In the genomic region with DNA sequence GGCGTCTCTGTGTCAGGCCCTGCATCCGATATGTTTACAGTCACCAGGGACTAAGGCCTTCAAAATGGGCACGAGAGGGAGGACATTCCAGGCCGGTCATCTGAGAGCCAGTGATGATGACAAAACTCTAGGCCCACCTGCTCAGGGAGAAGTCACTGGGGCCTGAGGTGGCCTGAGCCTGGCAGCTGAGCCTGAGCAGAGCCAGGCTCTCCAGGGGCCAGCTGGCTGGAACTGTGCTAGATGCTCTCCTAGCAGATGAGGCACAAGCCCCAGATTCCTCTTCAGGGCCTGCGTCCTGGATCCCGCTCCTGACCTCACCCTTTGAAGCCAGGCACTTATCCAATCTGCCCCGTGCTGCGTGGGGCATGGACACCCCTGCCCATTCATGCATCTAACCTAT, we compare ENCODE assay signal across 16 mouse cellular contexts. TPM values are rescaled to one million over a fixed set of nuclear protein-coding genes. Genes with fewer than 3 reads are reported as not detected.
A peak's percentile ranks its signal among the peaks of the same experiment; 100 is the strongest.
DNase-seq lines count a peak whose midpoint lies in the region; ATAC-seq and TF ChIP-seq lines count a peak whose summit lies in the region.
"Had no signal": no experiment of that assay in that cellular context is flagged by ENCODE, and none has a peak within 500 bp of the region (broad histone marks: within the 10 kb centered on the region; RNA-seq: fewer than 3 reads in every experiment).

No protein-coding gene starts in this region.

- no peak for TF ChIP-seq CTCF in heart, postnatal 0 days (IDR thresholded peaks at IDR 0.05; ENCODE audit: low read depth)
- TF ChIP-seq CTCF in midbrain, postnatal 0 days (IDR thresholded peaks at IDR 0.05): no peak

- H3K27ac ChIP-seq in forebrain, embryonic 10.5 days: peak overlapping the region; percentile 64
- no peak overlapping the region for H3K27ac ChIP-seq in forebrain, embryonic 11.5 days (ENCODE audit: low read depth, low read length)
- peak overlapping the region; percentile 46 for H3K27ac ChIP-seq in heart, postnatal 0 days (ENCODE audit: low read depth)
- no peak overlapping the region for H3K27ac ChIP-seq in midbrain, embryonic 13.5 days
- no peak overlapping the region for H3K27ac ChIP-seq in midbrain, postnatal 0 days (ENCODE audit: low read depth, low read length)
- H3K27ac ChIP-seq: intestine, embryonic 15.5 days; lung, embryonic 15.5 days had no signal

- DNase-seq in forebrain, embryonic 10.5 days (ENCODE audit: extremely low spot score, low spot score): no peak
- no peak for DNase-seq in forebrain, embryonic 11.5 days (ENCODE audit: low spot score)
- no peak for DNase-seq in heart, postnatal 0 days (ENCODE audit: low spot score)
- no peak for DNase-seq in heart, postnatal 10 days
- no peak for DNase-seq in midbrain, postnatal 0 days (ENCODE audit: low spot score)
- no peak for DNase-seq in ovary, postnatal 36 days (ENCODE audit: low spot score)
- DNase-seq in spleen, postnatal 4 days (ENCODE audit: low spot score in 2 of 2): no peak
- DNase-seq: adrenal gland, postnatal 36 days; right cerebral cortex, adult 18-20 months; spleen, adult 18-20 months; thymus, postnatal 14 days had no signal

- H3K9ac ChIP-seq in forebrain, embryonic 11.5 days (ENCODE audit: low read length): no peak overlapping the region
- no peak overlapping the region for H3K9ac ChIP-seq in heart, postnatal 0 days (replicated peaks; ENCODE audit: low read depth, low read length)
- no peak overlapping the region for H3K9ac ChIP-seq in midbrain, embryonic 13.5 days (replicated peaks)
- H3K9ac ChIP-seq in midbrain, postnatal 0 days (replicated peaks; ENCODE audit: low read length, poor library complexity, severe bottlenecking): no peak overlapping the region
- H3K9ac ChIP-seq: intestine, embryonic 15.5 days; lung, embryonic 15.5 days had no signal

- H3K27me3 ChIP-seq in forebrain, embryonic 10.5 days (ENCODE audit: poor library complexity, severe bottlenecking): no peaks in the 10 kb centered on the region
- H3K27me3 ChIP-seq in forebrain, embryonic 11.5 days (ENCODE audit: control insufficient read depth, insufficient read depth, low read length): no peaks in the 10 kb centered on the region
- H3K27me3 ChIP-seq in heart, postnatal 0 days (ENCODE audit: control insufficient read depth, insufficient read depth, low read length): no peaks in the 10 kb centered on the region
- H3K27me3 ChIP-seq in midbrain, embryonic 13.5 days: no peaks in the 10 kb centered on the region
- H3K27me3 ChIP-seq in midbrain, postnatal 0 days (ENCODE audit: insufficient read depth, low read length): no peaks in the 10 kb centered on the region
- H3K27me3 ChIP-seq: intestine, embryonic 15.5 days; lung, embryonic 15.5 days had no signal

- 86% methylated on average over 8 of the region's 8 CpGs for WGBS in forebrain, embryonic 10.5 days
- 71% methylated on average over 8 of the region's 8 CpGs for WGBS in forebrain, embryonic 11.5 days
- WGBS in heart, postnatal 0 days: 68% methylated on average over 8 of the region's 8 CpGs
- WGBS in midbrain, embryonic 13.5 days: 78% methylated on average over 8 of the region's 8 CpGs
- WGBS in midbrain, postnatal 0 days: 84% methylated on average over 8 of the region's 8 CpGs

- no peak for TF ChIP-seq EP300 in heart, postnatal 0 days (IDR thresholded peaks at IDR 0.05; ENCODE audit: low read depth)

- intact Hi-C loops in heart, postnatal 10 days (cut with DNase I): loop anchor here (1.0 kb wide), 1 partner anchor 630 kb away; no protein-coding TSS in a partner anchor

- no peaks in the 10 kb centered on the region for H3K9me3 ChIP-seq in forebrain, embryonic 10.5 days
- no peaks in the 10 kb centered on the region for H3K9me3 ChIP-seq in forebrain, embryonic 11.5 days (ENCODE audit: control insufficient read depth, low read length)
- H3K9me3 ChIP-seq in heart, postnatal 0 days (replicated peaks; ENCODE audit: control insufficient read depth, low read length): no peaks in the 10 kb centered on the region
- H3K9me3 ChIP-seq in midbrain, embryonic 13.5 days: no peaks in the 10 kb centered on the region
- H3K9me3 ChIP-seq in midbrain, postnatal 0 days (ENCODE audit: low read length): no peaks in the 10 kb centered on the region
- H3K9me3 ChIP-seq: intestine, embryonic 15.5 days; lung, embryonic 15.5 days had no signal

- no peak overlapping the region for H3K4me2 ChIP-seq in forebrain, embryonic 11.5 days (ENCODE audit: low read depth, low read length, severe bottlenecking)
- no peak overlapping the region for H3K4me2 ChIP-seq in heart, postnatal 0 days (ENCODE audit: low read depth, low read length)
- no peak overlapping the region for H3K4me2 ChIP-seq in midbrain, embryonic 13.5 days (replicated peaks)
- H3K4me2 ChIP-seq in midbrain, postnatal 0 days (ENCODE audit: low read depth, low read length, poor library complexity, severe bottlenecking): no peak overlapping the region
- H3K4me2 ChIP-seq: intestine, embryonic 15.5 days; lung, embryonic 15.5 days had no signal

- no peak for ATAC-seq in forebrain, embryonic 11.5 days (replicated peaks; ENCODE audit: low FRiP score)
- no peak for ATAC-seq in heart, postnatal 0 days (ENCODE audit: insufficient read depth, low read depth)
- 0 out of 2 replicates have a peak, but pooled peaks have one; percentile 13 for ATAC-seq in midbrain, embryonic 13.5 days
- ATAC-seq in midbrain, postnatal 0 days (ENCODE audit: low FRiP score): no peak
- ATAC-seq: activated CD4-positive, CD25-positive, alpha-beta regulatory T cell, adult 4 months had no signal

- peaks cover 58% of the 10 kb centered on the region for H3K4me1 ChIP-seq in forebrain, embryonic 10.5 days
- peaks cover 12% of the 10 kb centered on the region; the same call in 1 of the 2 replicates for H3K4me1 ChIP-seq in forebrain, embryonic 11.5 days (replicated peaks; ENCODE audit: control insufficient read depth, insufficient read depth, low read length)
- no peaks in the 10 kb centered on the region for H3K4me1 ChIP-seq in heart, postnatal 0 days (ENCODE audit: control insufficient read depth, insufficient read depth)
- H3K4me1 ChIP-seq in midbrain, embryonic 13.5 days (replicated peaks): peaks cover 10% of the 10 kb centered on the region
- H3K4me1 ChIP-seq in midbrain, postnatal 0 days (ENCODE audit: insufficient read depth, low read length): no peaks in the 10 kb centered on the region
- H3K4me1 ChIP-seq: intestine, embryonic 15.5 days; lung, embryonic 15.5 days had no signal

- no peaks in the 10 kb centered on the region for H3K36me3 ChIP-seq in forebrain, embryonic 10.5 days (replicated peaks)
- no peaks in the 10 kb centered on the region for H3K36me3 ChIP-seq in forebrain, embryonic 11.5 days (ENCODE audit: control insufficient read depth, insufficient read depth, low read length)
- no peaks in the 10 kb centered on the region for H3K36me3 ChIP-seq in heart, postnatal 0 days (replicated peaks; ENCODE audit: control insufficient read depth, insufficient read depth, low read length)
- H3K36me3 ChIP-seq in midbrain, embryonic 13.5 days: no peaks in the 10 kb centered on the region
- H3K36me3 ChIP-seq in midbrain, postnatal 0 days (ENCODE audit: insufficient read depth, low read length): no peaks in the 10 kb centered on the region
- H3K36me3 ChIP-seq: intestine, embryonic 15.5 days; lung, embryonic 15.5 days had no signal

- no peak overlapping the region for H3K4me3 ChIP-seq in forebrain, embryonic 10.5 days
- H3K4me3 ChIP-seq in forebrain, embryonic 11.5 days (ENCODE audit: low read depth, low read length): no peak overlapping the region
- H3K4me3 ChIP-seq in heart, postnatal 0 days (ENCODE audit: low read depth, low read length): no peak overlapping the region
- H3K4me3 ChIP-seq in midbrain, embryonic 13.5 days (replicated peaks): no peak overlapping the region
- no peak overlapping the region for H3K4me3 ChIP-seq in midbrain, postnatal 0 days (ENCODE audit: low read depth, low read length)
- H3K4me3 ChIP-seq: erythroblast, embryonic 14.5 days; intestine, embryonic 15.5 days; lung, embryonic 15.5 days had no signal

RNA-seq across cellular contexts. Expression of gene Nuak1, which starts 9.3 kb away (rescaled TPM):
- 2.1 and 2.4 TPM in 2 replicates for polyA plus RNA-seq in forebrain, embryonic 10.5 days (2016; fragmentation: Nextera tagmentation; extraction: Ambion mirVana)
- polyA plus RNA-seq in forebrain, embryonic 11.5 days (2014; fragmentation: Nextera tagmentation; extraction: Ambion mirVana): 2.9 and 3.6 TPM in 2 replicates
- total RNA-seq in heart, postnatal 0 days (2014; rRNA removed; ENCODE audit: low replicate concordance): 33.6 and 36.8 TPM in 2 replicates
- polyA plus RNA-seq in heart, postnatal 0 days (2015; fragmentation: Nextera tagmentation; extraction: Ambion mirVana): 1.4 and 1.7 TPM in 2 replicates
- total RNA-seq in heart, postnatal 10 days (2021): 10 to 100 TPM; 25.3 to 33.0 TPM
- 4.9 and 5.0 TPM in 2 replicates for polyA plus RNA-seq in midbrain, embryonic 13.5 days (2015; fragmentation: Nextera tagmentation; extraction: Ambion mirVana)
- total RNA-seq in midbrain, postnatal 0 days (2014; rRNA removed): 21.1 and 37.9 TPM in 2 replicates
- 2.2 and 2.7 TPM in 2 replicates for polyA plus RNA-seq in midbrain, postnatal 0 days (2015; fragmentation: Nextera tagmentation; extraction: Ambion mirVana)
- polyA plus RNA-seq: activated CD4-positive, CD25-positive, alpha-beta regulatory T cell, adult 4 months had no signal

Comparison
In these comparisons a context has a peak if more than half of its experiments do, and no peak if none do; other contexts are left out.
1. H3K27ac ChIP-seq: peak in forebrain, embryonic 10.5 days (single experiment) and heart, postnatal 0 days (single experiment); none in forebrain, embryonic 11.5 days (single experiment), midbrain, embryonic 13.5 days (single experiment) and midbrain, postnatal 0 days (single experiment).